Mouse (Mus musculus) heart, postnatal 14 days (tissue): ENCODE results near the gene Ctbs. TPM values are rescaled to one million over a fixed set of nuclear protein-coding genes. Genes with fewer than 3 reads are reported as not detected.

Experiments used
- DNase-seq, 2 experiments: peaks; one replicate each; pipeline ENCODE4 v3.0.0; 2021 to 2022
- intact Hi-C: fragments of 180-260 bp; cut with DNase I; formaldehyde crosslinking; loops from one replicate; pipeline ENCODE4 v1.15.1; 2025
- total RNA-seq, 2 experiments: library from RNA; stranded (reverse); gene quantifications; 2 replicates each; pipeline ENCODE4 v1.2.3; 2021

Ctbs gene
- total RNA-seq, 2 experiments from 2014 or later = 4.0 to 4.7 TPM

GRCm38 (mm10) chr3:146473741-146474140 lies 24.1 kb downstream of the Ctbs start:
- DNase-seq = no peak
- intact Hi-C loops = no loop called here

GRCm38 (mm10) chr3:146474428-146474827 lies 24.8 kb downstream of the Ctbs start:
- intact Hi-C loops = no loop called here
- no peak for DNase-seq

DNA sequence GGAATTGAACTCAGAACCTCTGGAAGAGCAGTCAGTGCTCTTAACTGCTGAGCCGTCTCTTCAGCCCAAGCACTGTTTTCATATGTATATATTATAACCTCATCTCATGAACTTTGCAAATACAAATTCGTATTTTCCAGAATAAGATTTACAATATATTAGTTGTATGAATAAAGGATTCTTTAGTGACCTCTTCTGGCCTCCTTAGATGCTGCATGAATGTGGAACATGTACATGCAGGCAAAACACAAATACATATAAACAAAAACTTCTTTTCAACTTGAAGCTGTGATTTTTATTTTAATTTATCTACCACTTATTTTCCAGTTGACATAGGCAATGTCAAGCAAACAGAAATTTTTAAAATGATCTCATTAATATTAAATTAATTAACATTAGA lies 32.4 kb downstream of the Ctbs start:
- intact Hi-C loops = no loop called here
- no peak for DNase-seq

GRCm38 (mm10) chr3:146486464-146486863 lies 36.9 kb downstream of the Ctbs start:
- no peak for DNase-seq
- intact Hi-C loops = no loop called here

- intact Hi-C loops = loop anchor here (5.0 kb wide), 2 partner anchors 43 to 88 kb away; no protein-coding TSS in a partner anchor
These were observed 45.3 kb downstream of the Ctbs start for GRCm38 (mm10) chr3:146494941-146495340.

GRCm38 (mm10) chr3:146498989-146499388 lies 49.4 kb downstream of the Ctbs start:
- DNase-seq = no peak
- intact Hi-C loops = loop anchor here (5.0 kb wide), 2 partner anchors 47 to 92 kb away; no protein-coding TSS in a partner anchor

More at GRCm38 (mm10) chr3:146494941-146495340, 45.3 kb downstream of the Ctbs start:
- no peak for DNase-seq

DNA sequence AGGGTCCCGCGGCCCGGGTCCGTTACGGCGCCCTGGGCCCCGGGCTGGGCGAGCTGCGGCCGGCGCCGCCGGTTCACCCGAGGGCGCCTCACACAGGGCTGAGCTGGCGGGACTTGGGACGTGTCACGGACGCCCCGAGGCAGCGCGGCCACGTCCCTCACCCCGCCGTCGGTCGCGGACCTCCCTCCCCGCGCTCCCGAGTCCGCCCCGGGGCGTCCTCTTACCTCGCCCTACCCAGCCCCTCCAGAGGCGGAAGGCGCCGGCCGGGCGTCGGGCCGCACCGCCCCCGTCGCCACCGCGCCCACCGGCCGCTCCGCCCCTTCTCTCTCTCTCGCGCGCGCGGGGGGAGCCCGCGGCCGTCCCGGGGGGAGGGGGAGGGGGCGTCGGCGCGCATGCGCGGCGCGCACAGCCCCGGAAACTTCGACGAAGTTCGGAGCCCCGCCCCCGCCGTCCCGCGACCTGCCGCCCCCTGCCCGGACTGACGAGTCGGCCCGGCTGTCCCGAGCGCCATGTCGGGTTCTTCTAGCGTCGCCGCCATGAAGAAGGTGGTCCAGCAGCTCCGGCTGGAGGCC lies 49.9 kb downstream of the Ctbs start, which contains the start of the genes Spata1 and Gng5:
Gene Spata1, minus strand, starts transcription at position 323 of the 572 bp plus-strand sequence.
Gene Gng5, plus strand, starts transcription at position 377 of the 572 bp plus-strand sequence.
- intact Hi-C loops = loop anchor here (2.0 to 5.0 kb wide), 3 partner anchors 21 to 92 kb away; partner anchors contain the start of gene Rpf1
- DNase-seq = peak; percentile 94 to 95

- intact Hi-C loops = loop anchor here (2.0 kb wide), 1 partner anchor 21 kb away; the partner anchor contains the start of gene Rpf1
- DNase-seq = peak; percentile 72 to 77
These were observed 50.6 kb downstream of the Ctbs start for GRCm38 (mm10) chr3:146500003-146500809.

GRCm38 (mm10) chr3:146500810-146501201 lies 51.2 kb downstream of the Ctbs start:
- intact Hi-C loops = loop anchor here (2.0 kb wide), 1 partner anchor 20 kb away; the partner anchor contains the start of gene Rpf1
- no peak for DNase-seq

- no peak for DNase-seq
- intact Hi-C loops = loop anchor here (2.0 kb wide), 1 partner anchor 19 kb away; the partner anchor contains the start of gene Rpf1
These were observed 52.1 kb downstream of the Ctbs start for GRCm38 (mm10) chr3:146501601-146502123.

DNA sequence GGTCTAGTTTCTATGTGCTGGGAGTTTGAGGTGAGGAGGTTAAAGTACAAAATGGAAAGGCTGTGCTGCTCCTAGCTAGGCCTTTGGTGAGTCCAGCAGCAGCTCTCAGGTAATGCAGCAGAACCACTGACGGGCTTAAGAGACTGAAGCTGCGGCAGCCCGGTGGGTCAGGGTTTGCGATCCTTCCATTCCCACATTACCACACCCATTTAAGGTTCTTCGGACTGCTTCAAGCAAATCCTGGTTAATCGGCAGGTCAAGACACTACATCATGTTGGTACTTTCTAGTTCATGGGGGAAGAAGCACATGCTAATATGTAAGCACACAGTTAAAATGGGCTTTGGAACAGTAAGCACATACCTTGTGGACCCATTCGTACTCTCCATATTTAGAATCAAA lies 57.1 kb downstream of the Ctbs start:
- no peak for DNase-seq
- intact Hi-C loops = no loop called here

Other genes starting within 250 kb of the Ctbs start
- gene Lpar3, start 228.8 kb upstream of the Ctbs start, total RNA-seq = 1 to 10 TPM; 1.0 to 1.1 TPM
- 10 to 100 TPM in 1 of 2 experiments, 1 to 10 TPM in 1; 8.9 to 11.0 TPM for gene Ssx2ip, start 45.2 kb upstream of the Ctbs start, total RNA-seq
- gene Spata1, start 50.0 kb downstream of the Ctbs start, total RNA-seq = 1 to 10 TPM; 2.7 to 3.6 TPM
- 100 to 1,000 TPM; 201 to 215 TPM for gene Gng5, start 50.0 kb downstream of the Ctbs start, total RNA-seq
- gene Rpf1, start 71.6 kb downstream of the Ctbs start, total RNA-seq = 10 to 100 TPM; 13.6 to 14.4 TPM
- gene Uox, start 120.6 kb downstream of the Ctbs start, total RNA-seq = not detected
- not detected for gene Dnase2b, start 165.8 kb downstream of the Ctbs start, total RNA-seq
- under 1 TPM in 1 of 2 experiments, not detected in 1; 0.15 TPM for gene 4930503B20Rik, start 201.5 kb downstream of the Ctbs start, total RNA-seq
- gene Samd13, start 235.8 kb downstream of the Ctbs start, total RNA-seq = 1 to 10 TPM; 1.4 to 2.6 TPM